Mouse (Mus musculus) adrenal gland, postnatal 10 days (tissue): ENCODE data around the gene Akain1. TPM values are rescaled to one million over a fixed set of nuclear protein-coding genes. Genes with fewer than 3 reads are reported as not detected.

ENCODE experiments used
- DNase-seq: peaks from one replicate; pipeline ENCODE4 v3.0.0; 2021; ENCODE audit warnings: mixed read lengths
- total RNA-seq, 2 experiments: library from RNA; stranded (reverse); gene quantifications; 2 replicates each; pipeline ENCODE4 v1.2.3; 2021

The Akain1 gene
- total RNA-seq, 2 experiments from 2014 or later: not detected

- no peak for DNase-seq
Observed at GRCm38 (mm10) chr17:69479261-69479660, 40.1 kb downstream of the Akain1 start.

GRCm38 (mm10) chr17:69487116-69487515 is 48.0 kb downstream of the Akain1 start:
- DNase-seq: no peak

- DNase-seq: no peak
Observed at GRCm38 (mm10) chr17:69487884-69488283, 48.8 kb downstream of the Akain1 start.

- DNase-seq: no peak
Observed at GRCm38 (mm10) chr17:69488826-69489225, 49.7 kb downstream of the Akain1 start.

- DNase-seq: no peak
Observed at GRCm38 (mm10) chr17:69492368-69492767, 53.2 kb downstream of the Akain1 start.

GRCm38 (mm10) chr17:69495531-69495930 is 56.4 kb downstream of the Akain1 start:
- no peak for DNase-seq

GRCm38 (mm10) chr17:69496125-69496524 is 57.0 kb downstream of the Akain1 start:
- no peak for DNase-seq

GRCm38 (mm10) chr17:69497315-69497714 is 58.2 kb downstream of the Akain1 start:
- no peak for DNase-seq

- DNase-seq: no peak
Observed at GRCm38 (mm10) chr17:69498913-69499312, 59.8 kb downstream of the Akain1 start.

GRCm38 (mm10) chr17:69499441-69499840 is 60.3 kb downstream of the Akain1 start:
- DNase-seq: no peak

GRCm38 (mm10) chr17:69506070-69506469 is 66.9 kb downstream of the Akain1 start:
- DNase-seq: peak; percentile 19

GRCm38 (mm10) chr17:69516344-69516907 is 77.3 kb downstream of the Akain1 start:
- DNase-seq: no peak

- no peak for DNase-seq
Observed at GRCm38 (mm10) chr17:69531472-69531871, 92.3 kb downstream of the Akain1 start.

Other genes starting within 250 kb of the Akain1 start
- gene Zbtb14, start 56.3 kb upstream of the Akain1 start, total RNA-seq: 10 to 100 TPM; 14.0 to 19.1 TPM